Mouse (Mus musculus): ENCODE data around the gene Repin1.

The Repin1 gene

DNA sequence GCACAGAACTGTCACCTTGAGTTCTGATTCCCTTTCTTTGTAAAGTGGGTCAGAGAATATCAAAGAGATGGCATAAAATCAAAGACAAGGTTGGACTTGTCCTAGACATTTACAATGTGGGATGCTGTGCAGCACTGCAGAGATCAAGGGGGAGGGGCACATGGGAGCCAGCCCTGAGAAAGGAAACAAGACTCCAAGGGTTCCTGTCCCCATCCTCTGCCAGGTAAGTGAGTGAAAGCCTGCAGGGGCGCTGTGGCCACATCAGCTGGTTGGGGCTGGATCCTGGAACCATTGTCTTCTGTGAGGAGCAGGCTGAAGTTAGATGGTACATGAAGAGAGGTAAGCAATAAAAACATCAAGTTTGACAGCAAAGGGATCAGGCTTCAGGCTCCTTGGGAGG lies 29.8 kb downstream of the Repin1 start:
- CTCF ChIA-PET: no interaction called here

DNA sequence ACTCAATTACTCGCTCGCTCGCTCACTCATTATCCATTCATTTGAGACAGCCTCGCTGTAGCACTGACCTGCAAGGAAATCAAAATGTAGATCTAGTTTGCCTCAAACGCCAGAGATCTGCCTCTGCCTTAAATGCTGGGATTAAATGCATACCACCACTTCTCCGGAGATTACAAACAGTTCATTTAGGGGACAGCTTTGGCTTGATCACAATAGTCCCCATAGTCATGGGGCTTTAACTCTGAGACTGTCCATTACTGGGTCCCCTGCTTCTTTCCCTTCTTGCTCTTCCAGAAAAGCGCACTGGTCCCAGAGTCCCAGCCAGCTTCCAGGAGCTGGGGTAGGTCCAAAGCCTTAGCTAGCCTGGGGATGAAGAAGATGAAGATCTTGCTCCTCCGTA lies 32.8 kb downstream of the Repin1 start, which contains the start of gene AI854703:
TSS of gene AI854703 (plus strand) at position 301 of the 400 bp plus-strand sequence.
- CTCF ChIA-PET: no interaction called here

DNA sequence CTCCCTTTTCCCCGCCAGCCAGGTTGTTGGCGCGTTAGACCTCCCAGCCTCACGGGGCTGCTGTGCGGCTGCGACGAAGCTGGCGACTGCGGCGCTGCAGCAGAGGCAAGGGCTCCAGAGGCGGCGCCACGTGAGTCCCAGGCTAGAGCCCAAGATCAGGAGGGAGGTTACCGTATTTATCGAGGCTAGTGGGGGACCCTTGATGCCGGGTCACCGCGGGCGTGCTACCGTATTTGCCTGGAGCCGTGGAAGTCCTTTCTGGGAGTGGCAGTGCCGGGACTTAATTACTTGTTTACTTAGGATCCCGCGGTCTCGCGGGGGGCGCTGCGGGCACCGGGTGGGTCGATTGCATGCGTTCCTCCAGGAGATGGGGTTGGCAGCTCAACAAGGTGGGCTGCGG lies 33.3 kb downstream of the Repin1 start:
- CTCF ChIA-PET: no interaction called here

DNA sequence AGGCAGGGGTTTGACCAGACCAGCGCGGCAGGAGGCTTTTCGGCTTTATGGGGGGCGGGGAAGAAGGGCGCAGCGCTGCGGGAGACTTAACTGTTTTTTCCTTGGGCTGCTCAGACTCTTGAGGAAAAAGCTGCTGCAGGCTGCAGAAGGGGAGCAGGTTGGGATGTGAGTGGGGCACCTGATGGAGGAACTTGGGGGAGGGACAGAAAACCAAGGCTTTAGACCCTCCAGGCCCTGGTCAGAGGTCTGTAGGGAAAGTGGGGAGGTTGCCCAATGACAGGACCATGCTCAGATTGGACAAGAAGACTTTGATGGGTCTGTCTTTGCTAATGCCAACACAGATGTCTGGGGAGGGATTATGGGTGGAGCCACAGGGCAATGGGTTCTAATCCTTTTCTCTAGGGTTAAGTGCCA lies 33.8 kb downstream of the Repin1 start:
- CTCF ChIA-PET: no interaction called here

DNA sequence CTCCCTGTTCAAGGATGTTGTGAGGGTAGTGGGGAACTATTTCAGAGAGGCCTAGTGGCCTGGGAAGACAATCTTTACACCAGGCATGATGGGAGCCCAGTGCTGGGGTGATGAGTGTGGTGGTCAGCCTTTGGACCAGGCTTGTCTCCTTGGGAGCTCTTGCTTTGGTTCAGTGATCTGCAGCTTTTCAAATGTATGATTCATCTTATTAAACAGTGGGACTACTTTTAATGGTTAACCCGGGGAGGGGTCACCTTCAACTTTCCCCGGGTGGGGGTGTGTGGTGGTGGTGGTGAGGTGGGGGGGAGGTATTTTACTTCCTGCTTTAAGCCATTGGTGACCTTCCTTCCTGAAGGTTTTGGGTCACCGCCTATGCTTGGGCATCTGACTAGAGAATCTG lies 34.7 kb downstream of the Repin1 start:
- CTCF ChIA-PET: no interaction called here

- CTCF ChIA-PET: no interaction called here
Measured at GRCm38 (mm10) chr6:48628808-48629660, 35.4 kb downstream of the Repin1 start.

- CTCF ChIA-PET: no interaction called here
Measured at GRCm38 (mm10) chr6:48629661-48630034, 36.0 kb downstream of the Repin1 start.

- CTCF ChIA-PET: no interaction called here
Measured at GRCm38 (mm10) chr6:48630831-48631230, 37.1 kb downstream of the Repin1 start.

DNA sequence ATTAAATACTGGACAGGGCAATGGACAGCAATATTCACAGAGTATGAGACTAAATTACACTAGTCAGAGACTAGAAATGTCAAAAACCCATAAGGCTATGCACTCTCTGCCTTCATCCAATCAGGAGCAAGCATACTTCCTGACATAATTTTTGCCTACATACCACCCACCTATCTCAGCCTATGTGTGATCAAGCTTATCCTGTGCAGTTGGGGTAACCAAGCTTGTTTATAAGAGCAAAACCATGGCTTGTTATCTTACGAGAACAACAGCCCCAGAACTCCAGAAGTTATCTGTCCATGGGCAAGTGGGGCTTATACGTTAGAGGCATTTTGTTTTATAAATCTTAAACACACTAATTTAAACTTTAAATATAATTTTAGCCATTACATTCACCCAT lies 41.4 kb downstream of the Repin1 start:
- CTCF ChIA-PET: no interaction called here

DNA sequence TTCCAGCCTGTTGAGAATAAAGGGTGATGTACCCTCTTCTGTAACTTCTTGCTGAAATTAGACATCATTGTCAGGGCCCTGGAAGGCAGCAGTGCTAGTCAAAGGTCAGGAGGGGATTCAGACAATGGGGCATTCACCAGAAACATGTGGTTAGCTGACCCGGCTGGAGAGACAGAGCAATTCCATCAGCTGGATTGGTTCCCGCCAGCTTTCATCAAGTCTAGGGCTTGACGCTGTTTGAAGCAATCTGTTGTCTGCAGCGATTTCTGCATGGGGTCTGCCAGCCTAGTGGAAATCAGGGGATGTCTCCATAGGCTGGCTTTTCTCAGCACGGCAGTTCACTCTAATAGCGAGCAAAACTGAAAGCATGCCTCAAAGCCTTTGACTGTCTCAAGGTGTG lies 42.8 kb downstream of the Repin1 start:
- CTCF ChIA-PET: interaction anchor here (0.6 kb wide), 1 partner anchor 701 kb away, joined by 6 read pairs; no protein-coding TSS in a partner anchor

DNA sequence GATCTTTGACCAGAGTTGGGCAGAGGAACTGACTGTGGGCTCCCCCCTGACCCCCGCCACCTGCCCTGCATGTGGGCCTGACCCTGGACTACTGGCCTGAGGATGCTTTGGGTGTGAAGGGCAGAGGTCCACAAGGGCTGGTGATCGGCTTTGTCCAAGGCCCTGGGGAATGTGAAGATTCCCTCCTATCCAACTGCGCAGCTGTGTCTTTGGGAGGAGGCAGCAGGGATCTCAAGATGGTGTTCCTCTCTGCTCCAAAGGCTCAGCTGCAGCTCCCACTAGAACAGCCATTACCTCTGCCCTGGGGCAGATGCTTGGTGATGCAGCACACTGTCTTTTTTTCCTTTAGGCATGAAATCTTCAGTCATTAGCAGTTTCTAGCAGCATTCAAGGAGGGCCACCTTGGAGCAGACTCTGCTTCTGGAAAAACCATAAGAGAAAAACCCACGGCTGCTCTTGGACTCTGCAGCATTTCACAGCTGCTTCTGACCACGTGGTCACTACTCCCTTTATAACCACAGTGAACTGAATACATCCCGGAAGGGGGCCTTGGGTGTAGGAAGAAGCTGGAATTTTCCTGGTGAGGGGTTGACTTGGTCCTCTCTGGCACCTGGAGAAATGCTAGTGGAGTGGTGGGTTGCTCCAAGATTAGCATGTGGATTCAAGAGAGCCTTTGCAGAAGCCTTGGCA lies 44.3 kb downstream of the Repin1 start:
- CTCF ChIA-PET: no interaction called here

- CTCF ChIA-PET: interaction anchor here (0.7 kb wide), 1 partner anchor 67 kb away, joined by 3 read pairs; no protein-coding TSS in a partner anchor
Measured at GRCm38 (mm10) chr6:48638553-48638952, 44.9 kb downstream of the Repin1 start.

- CTCF ChIA-PET: interaction anchor here (2.8 kb wide), 1 partner anchor 131 kb away, joined by 17 read pairs; no protein-coding TSS in a partner anchor
Measured at GRCm38 (mm10) chr6:48641391-48641790, 47.7 kb downstream of the Repin1 start.

- CTCF ChIA-PET: interaction anchor here (0.6 to 2.8 kb wide), 4 partner anchors 119 to 551 kb away, joined by 3 to 17 read pairs (median 5); no protein-coding TSS in a partner anchor
Measured at GRCm38 (mm10) chr6:48642764-48643292, 49.1 kb downstream of the Repin1 start.

GRCm38 (mm10) chr6:48645660-48646308 lies 52.1 kb downstream of the Repin1 start:
- CTCF ChIA-PET: interaction anchor here (0.6 to 4.4 kb wide), 10 partner anchors 27 to 172 kb away, joined by 3 to 24 read pairs (median 4); partner anchors contain the start of genes Gimap3 and Gimap9

DNA sequence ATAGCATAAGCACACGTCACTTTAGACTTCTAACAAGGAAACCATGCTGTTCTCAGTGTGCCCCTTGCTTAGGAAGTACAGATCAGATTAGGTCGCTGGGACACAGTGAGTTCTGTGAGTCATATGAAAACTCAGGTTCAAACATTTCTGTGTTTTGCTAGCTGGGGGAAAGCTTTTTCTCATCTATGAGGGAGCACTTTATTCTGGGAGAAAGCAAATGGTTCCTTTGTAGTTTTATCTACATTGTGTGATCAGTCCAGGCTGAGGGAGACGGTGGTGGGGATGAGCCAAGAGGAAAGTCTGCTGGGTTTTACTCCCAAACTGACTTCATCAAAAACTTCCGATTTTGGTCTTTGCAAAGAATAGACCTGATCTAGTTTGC lies 52.6 kb downstream of the Repin1 start:
- CTCF ChIA-PET: interaction anchor here (0.6 to 4.4 kb wide), 11 partner anchors 28 to 172 kb away, joined by 3 to 24 read pairs (median 4); partner anchors contain the start of genes Gimap3 and Gimap5

GRCm38 (mm10) chr6:48646995-48647394 lies 53.3 kb downstream of the Repin1 start, which contains the start of gene Gimap8:
TSS of gene Gimap8 (plus strand) at chr6:48647234.
- CTCF ChIA-PET: interaction anchor here (0.6 to 4.4 kb wide), 12 partner anchors 31 to 843 kb away, joined by 3 to 24 read pairs (median 4); partner anchors contain the start of genes Gimap3 and Gimap5

GRCm38 (mm10) chr6:48647611-48648010 lies 53.9 kb downstream of the Repin1 start:
- CTCF ChIA-PET: interaction anchor here (0.6 to 4.4 kb wide), 9 partner anchors 16 to 210 kb away, joined by 3 to 24 read pairs (median 4); partner anchors contain the start of gene Gimap3
